Mouse (Mus musculus): ENCODE measurements around the gene Cyp4f16. TPM values are rescaled to one million over a fixed set of nuclear protein-coding genes. Genes with fewer than 3 reads are reported as not detected.

The Cyp4f16 gene
- polyA plus RNA-seq (2015; fragmentation: Illumina TruSeq; extraction: RNeasy Lipid Tissue Mini Kit (QIAGEN cat#74804); ENCODE audit: low read depth, low replicate concordance): 5.4 TPM

GRCm38 (mm10) chr17:32536051-32536866 lies at the start of gene Cyp4f16:
Gene Cyp4f16, plus strand, starts transcription at chr17:32536558.

GRCm38 (mm10) chr17:32505851-32506728 lies 30.3 kb upstream of the Cyp4f16 start, which contains the start of gene Cyp4f17:
Gene Cyp4f17, plus strand, starts transcription at chr17:32506050.

Other genes with a start within 250 kb of the Cyp4f16 start
- 65.8 TPM for gene Akap8, start 215.3 kb upstream of the Cyp4f16 start, polyA plus RNA-seq (2015; fragmentation: Illumina TruSeq; extraction: RNeasy Lipid Tissue Mini Kit (QIAGEN cat#74804); ENCODE audit: low read depth, low replicate concordance)
- gene Akap8l, start 186.0 kb upstream of the Cyp4f16 start, polyA plus RNA-seq (2015; fragmentation: Illumina TruSeq; extraction: RNeasy Lipid Tissue Mini Kit (QIAGEN cat#74804); ENCODE audit: low read depth, low replicate concordance): 154 TPM
- gene Wiz, start 147.1 kb upstream of the Cyp4f16 start, polyA plus RNA-seq (2015; fragmentation: Illumina TruSeq; extraction: RNeasy Lipid Tissue Mini Kit (QIAGEN cat#74804); ENCODE audit: low read depth, low replicate concordance): 24.6 TPM
- gene Rasal3, start 133.0 kb upstream of the Cyp4f16 start, polyA plus RNA-seq (2015; fragmentation: Illumina TruSeq; extraction: RNeasy Lipid Tissue Mini Kit (QIAGEN cat#74804); ENCODE audit: low read depth, low replicate concordance): 3.5 TPM
- not detected for gene Pglyrp2, start 112.4 kb upstream of the Cyp4f16 start, polyA plus RNA-seq (2015; fragmentation: Illumina TruSeq; extraction: RNeasy Lipid Tissue Mini Kit (QIAGEN cat#74804); ENCODE audit: low read depth, low replicate concordance)
- not detected for gene Cyp4f39, start 83.8 kb upstream of the Cyp4f16 start, polyA plus RNA-seq (2015; fragmentation: Illumina TruSeq; extraction: RNeasy Lipid Tissue Mini Kit (QIAGEN cat#74804); ENCODE audit: low read depth, low replicate concordance)
- gene Cyp4f17, start 30.5 kb upstream of the Cyp4f16 start, polyA plus RNA-seq (2015; fragmentation: Illumina TruSeq; extraction: RNeasy Lipid Tissue Mini Kit (QIAGEN cat#74804); ENCODE audit: low read depth, low replicate concordance): 4.3 TPM
- not detected for gene Cyp4f37, start 84.8 kb downstream of the Cyp4f16 start, polyA plus RNA-seq (2015; fragmentation: Illumina TruSeq; extraction: RNeasy Lipid Tissue Mini Kit (QIAGEN cat#74804); ENCODE audit: low read depth, low replicate concordance)
- gene Cyp4f40, start 122.3 kb downstream of the Cyp4f16 start, polyA plus RNA-seq (2015; fragmentation: Illumina TruSeq; extraction: RNeasy Lipid Tissue Mini Kit (QIAGEN cat#74804); ENCODE audit: low read depth, low replicate concordance): not detected
- 21.3 TPM for gene Cyp4f15, start 149.1 kb downstream of the Cyp4f16 start, polyA plus RNA-seq (2015; fragmentation: Illumina TruSeq; extraction: RNeasy Lipid Tissue Mini Kit (QIAGEN cat#74804); ENCODE audit: low read depth, low replicate concordance)